Mouse (Mus musculus): ENCODE measurements around the gene Chil1.

DNA sequence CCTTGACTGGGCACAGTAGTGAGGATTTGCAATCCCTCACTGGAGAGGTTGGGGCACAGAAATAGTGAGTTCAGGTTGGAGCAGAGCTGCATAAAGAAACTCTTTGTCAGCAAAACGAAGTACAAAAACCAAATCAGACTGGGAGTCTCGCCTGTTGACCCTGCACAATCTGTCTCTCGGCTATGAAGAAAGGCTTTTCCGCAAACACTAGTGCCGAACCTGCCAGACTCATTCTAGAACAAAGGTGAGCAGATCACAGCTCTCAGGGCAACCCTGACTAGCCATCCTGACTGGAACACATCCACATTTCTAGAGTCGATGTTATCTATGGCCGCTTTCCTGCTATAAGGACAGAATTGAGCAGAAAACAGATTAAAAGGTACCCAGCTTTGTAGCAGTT lies 8.9 kb upstream of the Chil1 start:
- TF ChIP-seq CTCF (IDR thresholded peaks at IDR 0.05; ENCODE audit: borderline replicate concordance, extremely low read depth, insufficient read depth, insufficient read length): no peak
- TF ChIP-seq POLR2A (IDR thresholded peaks at IDR 0.05; ENCODE audit: borderline replicate concordance, extremely low read depth, insufficient read depth, insufficient read length, poor library complexity, severe bottlenecking): no peak

All from brain, embryonic 14.5 days (tissue).